Mouse (Mus musculus): ENCODE data around the gene Pde4c. TPM values are rescaled to one million over a fixed set of nuclear protein-coding genes. Genes with fewer than 3 reads are reported as not detected.

The Pde4c gene
- total RNA-seq, 2 experiments from 2014 or later, result 1.4 to 1.5 TPM

- DNase-seq (ENCODE audit: low spot score in 2 of 2), result no peak
These were observed 26.6 kb upstream of the Pde4c start for GRCm38 (mm10) chr8:70696946-70697345.

- DNase-seq (ENCODE audit: low spot score in 2 of 2), result no peak
These were observed 25.9 kb upstream of the Pde4c start for GRCm38 (mm10) chr8:70697366-70698250.

- DNase-seq (ENCODE audit: low spot score in 2 of 2), result peak; percentile 100
These were observed 25.0 kb upstream of the Pde4c start, which contains the start of gene Jund for GRCm38 (mm10) chr8:70698310-70699109. Jund (plus strand) TSS chr8:70698949.

- peak in 1 of 2 experiments; percentile 73 for DNase-seq (ENCODE audit: low spot score in 2 of 2)
These were observed 24.2 kb upstream of the Pde4c start for GRCm38 (mm10) chr8:70699116-70699833.

- DNase-seq (ENCODE audit: low spot score in 2 of 2), result peak; percentile 73 to 83
These were observed 23.5 kb upstream of the Pde4c start for GRCm38 (mm10) chr8:70699834-70700554.

GRCm38 (mm10) chr8:70700555-70700922 is 23.0 kb upstream of the Pde4c start:
- peak; percentile 82 to 87 for DNase-seq (ENCODE audit: low spot score in 2 of 2)

- no peak for DNase-seq (ENCODE audit: low spot score in 2 of 2)
These were observed 22.2 kb upstream of the Pde4c start for GRCm38 (mm10) chr8:70701048-70701981.

- no peak for DNase-seq (ENCODE audit: low spot score in 2 of 2)
These were observed 21.3 kb upstream of the Pde4c start for GRCm38 (mm10) chr8:70701982-70702841.

GRCm38 (mm10) chr8:70702842-70703182 is 20.7 kb upstream of the Pde4c start:
- DNase-seq (ENCODE audit: low spot score in 2 of 2), result peak; percentile 59 to 81

GRCm38 (mm10) chr8:70703287-70703686 is 20.2 kb upstream of the Pde4c start, which contains the start of gene Iqcn:
Iqcn (plus strand) TSS chr8:70703457.
- no peak for DNase-seq (ENCODE audit: low spot score in 2 of 2)

GRCm38 (mm10) chr8:70708281-70708680 is 15.2 kb upstream of the Pde4c start:
- no peak for DNase-seq (ENCODE audit: low spot score in 2 of 2)

GRCm38 (mm10) chr8:70709794-70710193 is 13.7 kb upstream of the Pde4c start:
- no peak for DNase-seq (ENCODE audit: low spot score in 2 of 2)

GRCm38 (mm10) chr8:70710296-70710695 is 13.2 kb upstream of the Pde4c start:
- DNase-seq (ENCODE audit: low spot score in 2 of 2), result peak in 1 of 2 experiments; percentile 76

GRCm38 (mm10) chr8:70711041-70711440 is 12.5 kb upstream of the Pde4c start:
- no peak for DNase-seq (ENCODE audit: low spot score in 2 of 2)

GRCm38 (mm10) chr8:70713991-70714390 is 9.5 kb upstream of the Pde4c start:
- DNase-seq (ENCODE audit: low spot score in 2 of 2), result no peak

- DNase-seq (ENCODE audit: low spot score in 2 of 2), result no peak
These were observed 8.4 kb upstream of the Pde4c start for GRCm38 (mm10) chr8:70715086-70715485.

GRCm38 (mm10) chr8:70716521-70717400 is 6.8 kb upstream of the Pde4c start:
- peak in 1 of 2 experiments; percentile 14 for DNase-seq (ENCODE audit: low spot score in 2 of 2)

- DNase-seq (ENCODE audit: low spot score in 2 of 2), result no peak
These were observed 5.2 kb upstream of the Pde4c start, which contains the start of gene Gm3336 for GRCm38 (mm10) chr8:70718297-70718696. Gm3336 (plus strand) TSS chr8:70718543.
